Mouse (Mus musculus) effector memory CD4-positive, alpha-beta T cell, adult 7 months (primary cell): Measurements from ENCODE around the gene Kank2. TPM values are rescaled to one million over a fixed set of nuclear protein-coding genes. Genes with fewer than 3 reads are reported as not detected.

ENCODE experiments used
- polyA plus RNA-seq: library from polyadenylated mRNA; unstranded; fragments of 100-300 nt; shearing (Covaris generic); gene quantifications from one replicate; pipeline ENCODE4 v1.2.1, GENCODE M21; 2017

The Kank2 gene
- polyA plus RNA-seq: 0.15 TPM

GRCm38 (mm10) chr9:21798345-21799009, at the start of gene Kank2:
Gene Kank2 (minus strand): TSS chr9:21798744.

DNA sequence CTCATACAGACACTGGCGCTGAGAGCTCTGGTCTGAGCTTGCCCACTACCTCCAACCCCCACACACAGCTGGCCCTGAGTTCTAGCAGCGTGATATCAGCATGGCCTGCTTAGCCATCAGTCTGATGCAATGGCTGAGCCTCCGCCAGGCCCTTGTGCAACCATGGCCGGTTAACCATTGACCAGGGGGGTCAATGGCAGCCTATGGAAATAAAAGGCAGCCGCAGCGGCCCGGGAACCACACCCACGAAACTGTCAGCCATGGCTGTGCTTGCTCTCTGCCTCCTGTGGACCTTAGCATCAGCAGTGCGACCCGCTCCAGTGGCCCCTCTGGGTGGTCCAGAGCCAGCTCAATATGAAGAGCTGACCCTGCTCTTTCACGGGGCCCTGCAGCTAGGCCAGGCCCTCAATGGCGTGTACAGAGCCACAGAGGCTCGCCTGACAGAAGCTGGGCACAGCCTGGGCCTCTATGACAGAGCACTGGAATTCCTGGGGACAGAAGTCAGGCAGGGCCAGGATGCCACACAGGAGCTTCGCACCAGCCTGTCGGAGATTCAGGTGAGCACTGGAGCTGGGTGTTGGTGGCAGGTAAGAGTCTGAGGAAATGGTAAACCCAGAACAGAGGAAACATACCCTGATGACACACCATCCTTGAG, 36.8 kb upstream of the Kank2 start, which contains the start of gene Angptl8:
Gene Angptl8 (plus strand): TSS at position 253 of the 655 bp plus-strand sequence.

GRCm38 (mm10) chr9:21760155-21761088, 38.1 kb downstream of the Kank2 start, which contains the start of gene Spc24:
Gene Spc24 (minus strand): TSS chr9:21760303.

GRCm38 (mm10) chr9:21723377-21724146, 75.0 kb downstream of the Kank2 start, which contains the start of gene Ldlr:
Gene Ldlr (plus strand): TSS chr9:21723483.

Other genes starting within 250 kb of the Kank2 start
- gene Timm29, start 206.0 kb downstream of the Kank2 start, polyA plus RNA-seq: 15.9 TPM
- gene Yipf2, start 205.9 kb downstream of the Kank2 start, polyA plus RNA-seq: 14.0 TPM
- 51.4 TPM for gene Smarca4, start 182.6 kb downstream of the Kank2 start, polyA plus RNA-seq
- gene Ldlr, start 75.3 kb downstream of the Kank2 start, polyA plus RNA-seq: 31.9 TPM
- 1.4 TPM for gene Spc24, start 38.4 kb downstream of the Kank2 start, polyA plus RNA-seq
- 0.45 TPM for gene Angptl8, start 36.8 kb upstream of the Kank2 start, polyA plus RNA-seq
- 5.8 TPM for gene Dock6, start 53.9 kb upstream of the Kank2 start, polyA plus RNA-seq
- 9.4 TPM for gene Rab3d, start 119.4 kb upstream of the Kank2 start, polyA plus RNA-seq
- gene Ccdc159, start 128.7 kb upstream of the Kank2 start, polyA plus RNA-seq: 0.54 TPM
- 0.51 TPM for gene Tmem205, start 128.8 kb upstream of the Kank2 start, polyA plus RNA-seq
- 2.8 TPM for gene Plppr2, start 138.3 kb upstream of the Kank2 start, polyA plus RNA-seq
- 5.5 TPM for gene Swsap1, start 157.0 kb upstream of the Kank2 start, polyA plus RNA-seq
- gene Epor, start 164.8 kb upstream of the Kank2 start, polyA plus RNA-seq: not detected
- gene Rgl3, start 190.7 kb upstream of the Kank2 start, polyA plus RNA-seq: not detected
- not detected for gene Ccdc151, start 203.9 kb upstream of the Kank2 start, polyA plus RNA-seq
- gene Prkcsh, start 204.1 kb upstream of the Kank2 start, polyA plus RNA-seq: 58.9 TPM